Mouse (Mus musculus): ENCODE measurements around the gene Cdh12.
"Not testable (repeated sequence)": the region's sequence is repeated elsewhere in the genome, so short reads cannot be mapped to it uniquely, and the experiment has no call there.

Cdh12 gene

GRCm38 (mm10) chr15:21109009-21109841, 660.2 kb downstream of the Cdh12 start:
- in situ Hi-C loops (cut with MboI, MseI) = no loop called here

GRCm38 (mm10) chr15:21109889-21110500, 660.9 kb downstream of the Cdh12 start:
- in situ Hi-C loops (cut with MboI, MseI) = no loop called here

- in situ Hi-C loops (cut with MboI, MseI) = no loop called here
Measured at GRCm38 (mm10) chr15:21110874-21111603, 662.0 kb downstream of the Cdh12 start.

GRCm38 (mm10) chr15:21114775-21115174, 665.7 kb downstream of the Cdh12 start:
- in situ Hi-C loops (cut with MboI, MseI) = not testable (repeated sequence)

- in situ Hi-C loops (cut with MboI, MseI) = no loop called here
Measured at GRCm38 (mm10) chr15:21130660-21131059, 681.6 kb downstream of the Cdh12 start.

- in situ Hi-C loops (cut with MboI, MseI) = no loop called here
Measured at GRCm38 (mm10) chr15:21132999-21133398, 683.9 kb downstream of the Cdh12 start.

GRCm38 (mm10) chr15:21146896-21147295, 697.8 kb downstream of the Cdh12 start:
- in situ Hi-C loops (cut with MboI, MseI) = no loop called here

- in situ Hi-C loops (cut with MboI, MseI) = loop anchor here (5.0 kb wide), 1 partner anchor 126 kb away; no protein-coding TSS in a partner anchor
Measured at GRCm38 (mm10) chr15:21153602-21154001, 704.5 kb downstream of the Cdh12 start.

- in situ Hi-C loops (cut with MboI, MseI) = no loop called here
Measured at GRCm38 (mm10) chr15:21179727-21180126, 730.7 kb downstream of the Cdh12 start.

GRCm38 (mm10) chr15:21180191-21180590, 731.1 kb downstream of the Cdh12 start:
- in situ Hi-C loops (cut with MboI, MseI) = no loop called here

- in situ Hi-C loops (cut with MboI, MseI) = no loop called here
Measured at GRCm38 (mm10) chr15:21185799-21186198, 736.7 kb downstream of the Cdh12 start.

- in situ Hi-C loops (cut with MboI, MseI) = not testable (repeated sequence)
Measured at GRCm38 (mm10) chr15:21210089-21210488, 761.0 kb downstream of the Cdh12 start.

- in situ Hi-C loops (cut with MboI, MseI) = no loop called here
Measured at GRCm38 (mm10) chr15:21223006-21223405, 773.9 kb downstream of the Cdh12 start.

GRCm38 (mm10) chr15:21261318-21261717, 812.3 kb downstream of the Cdh12 start:
- in situ Hi-C loops (cut with MboI, MseI) = no loop called here

GRCm38 (mm10) chr15:21269856-21270255, 820.8 kb downstream of the Cdh12 start:
- in situ Hi-C loops (cut with MboI, MseI) = no loop called here

- in situ Hi-C loops (cut with MboI, MseI) = no loop called here
Measured at GRCm38 (mm10) chr15:21297051-21297450, 848.0 kb downstream of the Cdh12 start.

GRCm38 (mm10) chr15:21315457-21315856, 866.4 kb downstream of the Cdh12 start:
- in situ Hi-C loops (cut with MboI, MseI) = no loop called here

GRCm38 (mm10) chr15:21343853-21344252, 894.8 kb downstream of the Cdh12 start:
- in situ Hi-C loops (cut with MboI, MseI) = no loop called here

- in situ Hi-C loops (cut with MboI, MseI) = no loop called here
Measured at GRCm38 (mm10) chr15:21344323-21344722, 895.3 kb downstream of the Cdh12 start.

- in situ Hi-C loops (cut with MboI, MseI) = no loop called here
Measured at GRCm38 (mm10) chr15:21344749-21345148, 895.7 kb downstream of the Cdh12 start.

- in situ Hi-C loops (cut with MboI, MseI) = no loop called here
Measured at GRCm38 (mm10) chr15:21355356-21356101, 906.5 kb downstream of the Cdh12 start.

- in situ Hi-C loops (cut with MboI, MseI) = no loop called here
Measured at GRCm38 (mm10) chr15:21366366-21366765, 917.3 kb downstream of the Cdh12 start.
